Mouse (Mus musculus) layer of hippocampus, adult 11-12 months (tissue): ENCODE measurements at regions not wholly inside any gene's neighbourhood (a gene's known extent, or its start where the extent isn't known, plus 50 kb on each side); places are given as distances from the start of the nearest gene placed in this dataset.

ENCODE experiments used
- DNase-seq: peaks from one replicate; pipeline ENCODE4 v3.0.0; 2022; ENCODE audit warnings: low spot score

GRCm38 (mm10) chr4:66622650-66623394 is 204.6 kb upstream of the Tlr4 start:
- DNase-seq: no peak

- no peak for DNase-seq
These were observed 208.5 kb upstream of the Tlr4 start for GRCm38 (mm10) chr4:66618811-66619440.

- no peak for DNase-seq
These were observed 209.3 kb upstream of the Tlr4 start for GRCm38 (mm10) chr4:66617743-66618736.

GRCm38 (mm10) chr4:66617101-66617500 is 210.3 kb upstream of the Tlr4 start:
- DNase-seq: no peak

- DNase-seq: no peak
These were observed 200.4 kb upstream of the Astn2 start for GRCm38 (mm10) chr4:66604849-66605248.

- no peak for DNase-seq
These were observed 194.3 kb upstream of the Astn2 start for GRCm38 (mm10) chr4:66598737-66599136.

- no peak for DNase-seq
These were observed 182.2 kb upstream of the Astn2 start for GRCm38 (mm10) chr4:66586647-66587046.

- DNase-seq: no peak
These were observed 181.8 kb upstream of the Astn2 start for GRCm38 (mm10) chr4:66586166-66586565.

- no peak for DNase-seq
These were observed 152.5 kb upstream of the Astn2 start for GRCm38 (mm10) chr4:66556936-66557335.

- no peak for DNase-seq
These were observed 146.1 kb upstream of the Astn2 start for GRCm38 (mm10) chr4:66550306-66551104.

GRCm38 (mm10) chr4:66542833-66543436 is 138.5 kb upstream of the Astn2 start:
- no peak for DNase-seq

- no peak for DNase-seq
These were observed 120.0 kb upstream of the Astn2 start for GRCm38 (mm10) chr4:66524456-66524855.

GRCm38 (mm10) chr4:66523886-66524245 is 119.5 kb upstream of the Astn2 start:
- no peak for DNase-seq

- peak; percentile 13 for DNase-seq
These were observed 119.0 kb upstream of the Astn2 start for GRCm38 (mm10) chr4:66523238-66523885.

- DNase-seq: no peak
These were observed 117.8 kb upstream of the Astn2 start for GRCm38 (mm10) chr4:66522097-66522809.

- DNase-seq: no peak
These were observed 116.4 kb upstream of the Astn2 start for GRCm38 (mm10) chr4:66520796-66521195.

GRCm38 (mm10) chr4:66515815-66516214 is 111.4 kb upstream of the Astn2 start:
- peak; percentile 8 for DNase-seq

GRCm38 (mm10) chr4:66483496-66483895 is 79.1 kb upstream of the Astn2 start:
- DNase-seq: no peak

- DNase-seq: peak; percentile 61
These were observed 78.3 kb upstream of the Astn2 start for GRCm38 (mm10) chr4:66482495-66483291.
